Mouse (Mus musculus): ENCODE measurements around the gene Cyp20a1.

Gene Cyp20a1

GRCm38 (mm10) chr1:60342808-60343629 lies at the start of gene Cyp20a1:
Gene Cyp20a1, plus strand, starts transcription at chr1:60343323.
- DNase-seq = peak; percentile 89 to 95

GRCm38 (mm10) chr1:60293921-60294320 lies 49.2 kb upstream of the Cyp20a1 start:
- DNase-seq = no peak

- DNase-seq = no peak
Observed at GRCm38 (mm10) chr1:60343630-60344455, 720 bp downstream of the Cyp20a1 start.

DNA sequence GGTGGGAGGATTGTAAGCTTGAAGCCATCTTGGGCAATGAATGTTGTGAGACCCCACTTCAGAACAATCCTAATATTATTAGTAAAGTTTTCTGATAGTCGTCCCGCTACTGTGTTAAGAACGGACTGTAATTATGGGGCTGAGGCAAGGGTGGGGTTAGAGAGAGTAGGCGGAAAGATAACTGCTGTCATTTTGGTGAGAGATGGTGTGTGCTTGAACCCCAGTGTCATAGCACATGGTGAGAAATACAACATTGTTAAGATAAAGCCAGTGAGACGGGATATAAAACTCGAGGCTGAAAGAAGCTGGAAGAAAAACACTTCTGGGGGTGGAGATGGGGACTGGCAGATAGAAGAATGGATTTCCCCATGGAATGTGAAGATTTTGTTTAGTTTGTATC lies 1.5 kb downstream of the Cyp20a1 start:
- no peak for DNase-seq

DNA sequence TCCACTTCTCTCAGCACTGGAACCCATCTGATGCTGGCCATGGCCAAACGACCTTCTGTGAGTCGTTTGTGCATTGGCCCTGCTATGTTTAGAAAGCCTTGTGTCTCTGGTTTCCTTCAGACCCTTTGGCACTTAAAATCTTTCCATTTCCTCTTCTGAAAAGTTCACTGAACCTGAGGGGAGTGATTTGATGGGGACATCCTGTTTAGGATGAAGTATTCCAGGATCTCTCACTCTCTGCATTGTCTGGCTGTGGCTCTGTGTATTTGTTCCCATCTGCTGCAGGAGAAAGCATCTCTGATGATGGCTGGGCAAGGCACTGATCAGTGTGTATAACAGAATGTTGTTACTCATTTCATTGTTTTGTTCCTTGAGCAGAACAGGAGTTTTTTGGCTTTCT lies 2.6 kb downstream of the Cyp20a1 start:
- no peak for DNase-seq

- DNase-seq = no peak
Observed at GRCm38 (mm10) chr1:60352786-60353185, 9.7 kb downstream of the Cyp20a1 start.

DNA sequence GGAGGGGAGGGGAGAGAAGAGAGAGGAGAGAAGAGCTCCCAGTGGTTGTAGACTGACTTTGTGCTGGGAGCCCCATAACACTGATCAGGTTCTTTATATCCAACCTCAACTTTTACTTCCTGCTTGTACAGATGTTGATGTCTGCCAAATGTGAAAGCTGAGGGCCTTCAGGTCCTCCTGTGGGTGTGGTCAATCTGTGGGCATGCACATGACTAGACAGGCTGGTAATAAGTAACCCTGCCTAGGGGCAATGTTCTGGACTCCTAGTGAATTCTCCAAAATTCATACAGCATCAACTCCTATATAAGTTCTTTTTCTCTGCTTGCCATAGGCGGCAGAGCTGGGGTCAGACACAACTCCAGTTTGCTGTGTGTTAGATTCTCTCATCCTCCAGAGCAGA lies 18.5 kb downstream of the Cyp20a1 start:
- DNase-seq = no peak

DNA sequence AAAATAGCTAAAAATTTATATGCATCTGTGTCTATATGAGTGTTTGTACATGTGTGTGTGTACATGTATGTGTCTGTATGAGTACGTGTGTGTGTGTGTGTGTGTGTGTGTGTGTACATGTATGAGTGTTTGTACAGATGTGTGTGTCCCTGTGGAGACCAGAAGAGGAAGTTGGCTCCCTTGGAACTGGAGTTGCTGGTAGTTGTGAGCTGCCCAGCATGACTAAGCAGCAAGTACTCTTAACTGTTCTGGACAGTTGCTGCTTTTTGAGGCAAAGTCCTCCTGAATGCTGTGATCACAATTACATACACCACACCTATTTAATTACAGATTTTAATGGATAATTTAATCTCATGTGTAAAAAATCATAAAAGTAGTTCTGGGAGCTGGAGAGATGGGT lies 33.4 kb downstream of the Cyp20a1 start:
- DNase-seq = no peak

DNA sequence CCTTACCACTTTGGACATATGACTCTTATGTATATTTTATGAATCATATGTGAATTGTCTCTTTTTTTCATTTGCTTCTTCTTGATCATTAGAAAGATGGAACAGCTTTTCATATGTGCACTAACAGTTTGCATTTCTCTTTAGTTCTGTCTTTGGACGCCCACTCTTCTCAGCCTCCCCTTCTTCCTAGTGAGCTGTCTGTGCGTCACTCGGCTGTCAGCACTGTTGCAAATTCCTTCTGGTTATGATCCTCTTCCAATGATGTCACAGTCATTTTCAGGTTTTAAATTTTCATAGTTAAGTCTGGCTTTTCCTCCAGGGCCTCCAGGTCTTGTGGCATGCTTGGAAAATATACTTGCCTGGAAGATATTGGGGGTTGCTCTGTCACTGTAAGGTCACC lies 38.8 kb downstream of the Cyp20a1 start:
- no peak for DNase-seq

- peak; percentile 8 to 22 for DNase-seq
Observed at GRCm38 (mm10) chr1:60404848-60405247, 61.7 kb downstream of the Cyp20a1 start.

GRCm38 (mm10) chr1:60408501-60409167 lies 65.5 kb downstream of the Cyp20a1 start:
- DNase-seq = no peak

DNA sequence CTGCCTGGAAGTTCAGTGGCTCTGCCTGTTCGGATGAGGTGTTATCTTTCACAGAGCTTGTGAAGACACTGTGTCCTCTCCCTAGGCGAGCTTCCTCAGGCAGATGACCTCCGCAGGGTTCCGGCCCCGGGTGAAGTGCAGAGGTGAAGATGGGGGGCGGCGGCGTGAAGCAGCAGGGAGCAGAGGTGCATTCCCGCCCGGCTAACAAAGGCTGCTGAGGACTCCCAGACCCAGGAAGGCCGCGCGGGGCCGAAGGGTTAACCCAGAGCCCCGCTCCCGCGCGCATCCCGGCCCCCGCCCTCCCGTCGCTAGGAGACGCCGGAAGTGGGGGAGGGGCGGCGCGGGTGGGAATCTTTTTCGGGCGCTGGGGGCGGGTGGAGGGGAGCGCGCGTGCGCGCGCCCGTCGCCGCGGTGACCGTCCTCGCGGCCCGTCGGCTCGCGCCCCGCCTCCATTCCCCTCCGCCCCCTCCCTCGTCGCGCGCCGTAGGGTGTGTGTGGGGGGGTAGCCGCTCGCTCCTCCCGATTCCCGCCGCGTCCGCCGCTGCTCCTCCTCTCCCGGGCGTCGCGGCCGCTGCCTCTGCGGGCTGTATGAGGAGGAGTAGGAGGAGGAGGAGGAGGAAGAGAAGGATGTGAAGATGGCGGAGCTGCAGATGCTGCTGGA lies 66.2 kb downstream of the Cyp20a1 start, which contains the start of gene Abi2:
TSS of gene Abi2 (plus strand) at position 452 of the 661 bp plus-strand sequence.
- peak; percentile 97 to 98 for DNase-seq

GRCm38 (mm10) chr1:60409928-60410817 lies 67.0 kb downstream of the Cyp20a1 start:
- DNase-seq = peak; percentile 63 to 76

GRCm38 (mm10) chr1:60416724-60417123 lies 73.6 kb downstream of the Cyp20a1 start:
- no peak for DNase-seq

- peak in 1 of 2 experiments; percentile 9 for DNase-seq
Observed at GRCm38 (mm10) chr1:60423882-60424281, 80.8 kb downstream of the Cyp20a1 start.

DNA sequence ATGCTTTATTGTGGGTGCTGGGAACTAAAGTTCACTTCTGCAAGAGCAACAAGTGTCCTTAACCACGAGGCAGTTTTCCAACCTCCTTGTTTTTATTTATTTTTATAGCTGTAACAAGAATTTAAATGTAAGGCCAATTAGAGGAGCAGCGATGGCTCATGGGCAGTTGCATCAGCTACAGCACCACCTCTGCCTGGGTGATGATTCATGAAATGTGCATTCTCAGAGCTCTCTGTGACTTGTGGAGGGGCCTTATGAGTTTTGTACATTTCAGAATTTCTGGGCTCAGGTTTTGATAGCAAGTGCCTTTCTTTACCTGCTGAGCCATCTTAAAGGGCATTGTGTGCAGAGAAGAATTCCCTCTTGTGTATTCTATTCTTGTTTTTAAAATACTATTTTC lies 85.2 kb downstream of the Cyp20a1 start:
- no peak for DNase-seq

DNA sequence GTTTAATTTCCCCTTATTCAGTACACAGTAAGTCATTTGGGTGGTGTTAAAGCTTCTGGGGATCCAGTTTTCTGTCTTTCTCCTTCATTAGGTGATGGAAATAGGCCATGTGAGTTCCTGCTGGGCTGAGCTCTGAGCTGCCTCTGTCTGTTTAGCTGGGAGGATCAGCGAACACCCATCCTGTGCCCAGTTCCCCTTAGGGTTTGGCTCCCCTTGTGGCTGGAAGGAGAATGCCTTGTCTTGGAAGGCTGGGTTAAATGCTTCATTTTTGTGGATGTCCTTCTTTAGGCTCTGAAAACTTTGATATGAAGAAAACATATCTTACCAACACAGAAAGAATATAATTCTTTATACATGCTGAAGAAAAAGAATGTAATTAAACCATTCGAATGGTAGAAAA lies 85.8 kb downstream of the Cyp20a1 start:
- DNase-seq = peak; percentile 23 to 27

- DNase-seq = no peak
Observed at GRCm38 (mm10) chr1:60431531-60431930, 88.4 kb downstream of the Cyp20a1 start.

DNA sequence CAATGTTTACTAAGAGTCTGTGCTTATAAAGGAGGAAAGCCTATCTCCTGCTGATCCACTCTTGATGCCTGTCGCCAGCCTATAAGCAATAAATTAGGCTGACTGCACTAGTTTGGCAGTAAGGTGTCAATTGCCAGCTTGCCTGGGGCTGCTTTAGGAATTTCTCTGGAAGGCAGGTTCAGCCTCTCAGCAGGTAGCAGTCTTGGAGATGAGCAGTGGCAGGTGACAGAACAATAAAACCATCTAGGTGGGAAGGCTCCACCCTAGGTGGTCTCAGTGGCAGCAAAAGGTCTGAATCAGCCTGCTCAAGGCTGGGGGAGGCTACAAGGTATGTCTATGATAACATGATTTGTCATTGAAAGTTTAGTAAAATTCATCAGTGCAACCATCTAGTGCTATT lies 89.4 kb downstream of the Cyp20a1 start:
- DNase-seq = no peak

Measured in kidney, postnatal 4 days (tissue).